Mouse (Mus musculus): ENCODE measurements around the gene Tmem59l. TPM values are rescaled to one million over a fixed set of nuclear protein-coding genes. Genes with fewer than 3 reads are reported as not detected.

Gene Tmem59l
- total RNA-seq, 2 experiments from 2014 or later: not detected

- intact Hi-C loops (cut with DNase I): loop anchor here (2.0 kb wide), 1 partner anchor 56 kb away; no protein-coding TSS in a partner anchor
- no peak for DNase-seq
These were observed 48.7 kb downstream of the Tmem59l start for GRCm38 (mm10) chr8:70438423-70438822.

DNA sequence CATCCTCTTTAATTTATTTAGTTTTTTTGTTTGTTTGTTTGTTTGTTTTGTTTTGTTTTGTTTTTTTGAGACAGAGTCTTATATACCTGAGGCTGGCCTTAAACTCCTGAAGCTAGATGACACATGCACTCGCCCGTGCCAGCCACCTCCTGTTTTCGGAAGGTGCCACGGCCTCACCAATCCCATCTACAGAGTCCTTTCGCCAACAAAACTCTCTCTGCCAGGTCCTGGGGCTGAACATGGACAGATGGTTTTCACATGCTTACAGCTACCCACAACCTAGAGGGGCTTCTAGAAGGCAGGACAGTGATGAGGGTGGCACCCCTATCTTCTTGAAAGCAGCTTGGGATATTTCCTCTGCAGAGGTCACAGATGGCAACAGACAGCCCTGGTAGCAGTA, 52.0 kb downstream of the Tmem59l start:
- intact Hi-C loops (cut with DNase I): no loop called here
- no peak for DNase-seq

Other genes with a start within 250 kb of the Tmem59l start
- gene Homer3, start 204.5 kb downstream of the Tmem59l start, total RNA-seq (2021): 10 to 100 TPM in 1 of 2 experiments, 1 to 10 TPM in 1; 8.5 to 10.5 TPM
- gene Ddx49, start 184.9 kb downstream of the Tmem59l start, total RNA-seq (2021): 10 to 100 TPM; 25.8 to 34.5 TPM
- gene Cope, start 184.8 kb downstream of the Tmem59l start, total RNA-seq (2021): 100 to 1,000 TPM; 157 TPM
- gene Cers1, start 171.6 kb downstream of the Tmem59l start, total RNA-seq (2021): under 1 TPM; 0.33 to 0.64 TPM
- not detected for gene Gdf1, start 157.5 kb downstream of the Tmem59l start, total RNA-seq (2021)
- gene Upf1, start 134.1 kb downstream of the Tmem59l start, total RNA-seq (2021): 10 to 100 TPM; 45.4 to 46.0 TPM
- 1 to 10 TPM; 4.3 to 5.6 TPM for gene Comp, start 113.8 kb downstream of the Tmem59l start, total RNA-seq (2021)
- gene Crtc1, start 47.8 kb downstream of the Tmem59l start, total RNA-seq (2021): 1 to 10 TPM; 8.2 to 9.8 TPM
- 1 to 10 TPM; 8.1 to 9.4 TPM for gene Klhl26, start 10.4 kb downstream of the Tmem59l start, total RNA-seq (2021)
- under 1 TPM; 0.39 to 0.62 TPM for gene Crlf1, start 5.8 kb upstream of the Tmem59l start, total RNA-seq (2021)
- gene Rex1bd, start 19.4 kb upstream of the Tmem59l start, total RNA-seq (2021): 100 to 1,000 TPM; 109 to 113 TPM
- 1,000 to 10,000 TPM; 1,469 to 1,509 TPM for gene Uba52, start 23.4 kb upstream of the Tmem59l start, total RNA-seq (2021)
- 100 to 1,000 TPM; 133 to 138 TPM for gene Fkbp8, start 40.4 kb upstream of the Tmem59l start, total RNA-seq (2021)
- 10 to 100 TPM; 88.4 to 91.4 TPM for gene Kxd1, start 40.6 kb upstream of the Tmem59l start, total RNA-seq (2021)
- gene Ell, start 52.1 kb upstream of the Tmem59l start, total RNA-seq (2021): 10 to 100 TPM; 12.0 to 12.1 TPM
- gene Isyna1, start 107.0 kb upstream of the Tmem59l start, total RNA-seq (2021): 10 to 100 TPM; 22.2 to 25.8 TPM
- gene Ssbp4, start 121.5 kb upstream of the Tmem59l start, total RNA-seq (2021): 10 to 100 TPM; 28.9 to 35.0 TPM
- 1 to 10 TPM; 1.9 to 3.0 TPM for gene Lrrc25, start 128.8 kb upstream of the Tmem59l start, total RNA-seq (2021)
- gene Gdf15, start 145.1 kb upstream of the Tmem59l start, total RNA-seq (2021): 1 to 10 TPM in 1 of 2 experiments, under 1 TPM in 1; 0.22 to 1.6 TPM
- 10 to 100 TPM; 39.6 to 44.9 TPM for gene Pgpep1, start 173.0 kb upstream of the Tmem59l start, total RNA-seq (2021)
- gene Lsm4, start 185.9 kb upstream of the Tmem59l start, total RNA-seq (2021): 10 to 100 TPM; 64.0 to 66.8 TPM
- 100 to 1,000 TPM; 124 to 138 TPM for gene Jund, start 211.6 kb upstream of the Tmem59l start, total RNA-seq (2021)
- under 1 TPM in 1 of 2 experiments, not detected in 1; 0.06 TPM for gene Iqcn, start 216.1 kb upstream of the Tmem59l start, total RNA-seq (2021)
- not detected for gene Gm3336, start 231.2 kb upstream of the Tmem59l start, total RNA-seq (2021)
- 1 to 10 TPM; 2.0 to 3.7 TPM for gene Pde4c, start 236.4 kb upstream of the Tmem59l start, total RNA-seq (2021)